ENCODE assay signal across 19 mouse cellular contexts in the genomic region with DNA sequence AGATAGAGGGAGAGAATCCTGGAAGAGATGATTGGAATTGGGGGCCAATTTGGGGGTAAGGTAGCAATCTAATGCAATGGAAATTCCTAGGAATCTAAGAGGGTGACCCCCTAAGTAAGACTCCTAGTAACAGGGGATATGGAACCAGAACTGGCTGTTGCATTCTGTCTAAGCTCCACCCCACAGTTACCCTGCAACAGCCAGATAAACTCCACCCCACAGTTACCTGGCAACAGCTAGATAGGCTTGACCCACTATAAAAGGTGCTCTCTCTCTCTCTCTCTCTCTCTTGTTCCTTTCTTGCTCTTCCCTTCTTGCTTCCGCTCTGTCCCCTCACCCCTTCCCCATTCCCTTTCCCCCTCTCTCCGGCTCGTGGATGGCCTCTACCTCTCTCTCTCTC.
DNase-seq lines count a peak whose midpoint lies in the region; ATAC-seq and TF ChIP-seq lines count a peak whose summit lies in the region.
"Had no signal": no experiment of that assay in that cellular context is flagged by ENCODE, and none has a peak within 500 bp of the region (broad histone marks: within the 10 kb centered on the region; RNA-seq: fewer than 3 reads in every experiment).

No protein-coding gene starts in this region.

- ATAC-seq in intestine, embryonic 15.5 days: peak; percentile 68
- no peak for ATAC-seq in intestine, postnatal 0 days
- ATAC-seq in erythroid progenitor cell, adult 5-6 weeks (replicated peaks; ENCODE audit: low FRiP score, poor library complexity, severe bottlenecking): peak; percentile 93
- ATAC-seq in liver, embryonic 16.5 days (ENCODE audit: low read depth): peak; percentile 88
- ATAC-seq: CD4-positive, CD25-positive, alpha-beta regulatory T cell, adult 4 months; forebrain, embryonic 14.5 days had no signal

- no peak for TF ChIP-seq CTCF in intestine, postnatal 0 days (IDR thresholded peaks at IDR 0.05; ENCODE audit: low read depth)

- no peaks in the 10 kb centered on the region for H3K9me3 ChIP-seq in intestine, embryonic 15.5 days
- H3K9me3 ChIP-seq in intestine, postnatal 0 days (ENCODE audit: control insufficient read depth): no peaks in the 10 kb centered on the region
- no peaks in the 10 kb centered on the region for H3K9me3 ChIP-seq in liver, embryonic 16.5 days (replicated peaks; ENCODE audit: control insufficient read depth, low read length)
- H3K9me3 ChIP-seq: embryonic facial prominence, embryonic 10.5 days; midbrain, embryonic 10.5 days had no signal

- peak; percentile 13 for DNase-seq in MEL-GATA-1-ER (ENCODE audit: extremely low read depth, low read depth)
- no peak for DNase-seq in layer of hippocampus, adult 8-10 months (ENCODE audit: low spot score in 2 of 2)
- no peak for DNase-seq in layer of hippocampus, postnatal 25 days (ENCODE audit: extremely low spot score in 1 of 2, low spot score in 1 of 2)
- DNase-seq: adrenal gland, postnatal 36 days; cerebellum, adult 9-10 months; heart, postnatal 10 days; kidney, adult 9 months; kidney, postnatal 25 days; lung, adult 2 months; lung, postnatal 36 days had no signal

- H3K27ac ChIP-seq in intestine, embryonic 15.5 days: no peak overlapping the region
- H3K27ac ChIP-seq in intestine, postnatal 0 days (ENCODE audit: low read depth, low read length): no peak overlapping the region
- H3K27ac ChIP-seq in liver, embryonic 16.5 days (ENCODE audit: low read length): no peak overlapping the region
- H3K27ac ChIP-seq: embryonic facial prominence, embryonic 10.5 days; midbrain, embryonic 10.5 days had no signal

- no peaks in the 10 kb centered on the region for H3K36me3 ChIP-seq in intestine, embryonic 15.5 days
- H3K36me3 ChIP-seq in intestine, postnatal 0 days (ENCODE audit: control insufficient read depth, insufficient read depth): no peaks in the 10 kb centered on the region
- H3K36me3 ChIP-seq in liver, embryonic 16.5 days (ENCODE audit: control insufficient read depth, insufficient read depth): no peaks in the 10 kb centered on the region
- H3K36me3 ChIP-seq: embryonic facial prominence, embryonic 10.5 days; midbrain, embryonic 10.5 days had no signal

- no peak overlapping the region for H3K4me3 ChIP-seq in intestine, embryonic 15.5 days (replicated peaks)
- H3K4me3 ChIP-seq in intestine, postnatal 0 days (ENCODE audit: low read depth, low read length): no peak overlapping the region
- no peak overlapping the region for H3K4me3 ChIP-seq in liver, embryonic 16.5 days (ENCODE audit: low read depth, low read length)
- H3K4me3 ChIP-seq: embryonic facial prominence, embryonic 10.5 days; midbrain, embryonic 10.5 days had no signal

- 77% methylated on average over 3 of the region's 3 CpGs for WGBS in intestine, embryonic 15.5 days
- WGBS in intestine, postnatal 0 days: 76% methylated on average over 3 of the region's 3 CpGs
- WGBS in liver, embryonic 16.5 days (ENCODE audit: insufficient replicate concordance): 64% methylated on average over 3 of the region's 3 CpGs

- H3K4me1 ChIP-seq in intestine, embryonic 15.5 days (replicated peaks): peaks cover 15% of the 10 kb centered on the region; the same call in 1 of the 2 replicates
- peaks cover 5% of the 10 kb centered on the region; the same call in 1 of the 2 replicates for H3K4me1 ChIP-seq in intestine, postnatal 0 days (replicated peaks; ENCODE audit: control insufficient read depth, insufficient read depth, low read length)
- peaks cover 9% of the 10 kb centered on the region for H3K4me1 ChIP-seq in liver, embryonic 16.5 days (ENCODE audit: control insufficient read depth, low read depth, low read length)

- no peak overlapping the region for H3K4me2 ChIP-seq in intestine, embryonic 15.5 days (replicated peaks)
- H3K4me2 ChIP-seq in intestine, postnatal 0 days (replicated peaks; ENCODE audit: low read depth): no peak overlapping the region
- peak overlapping the region; percentile 15 for H3K4me2 ChIP-seq in liver, embryonic 16.5 days (ENCODE audit: low read depth, low read length)
- H3K4me2 ChIP-seq: heart, embryonic 11.5 days had no signal

- H3K9ac ChIP-seq in intestine, embryonic 15.5 days: no peak overlapping the region
- no peak overlapping the region for H3K9ac ChIP-seq in intestine, postnatal 0 days (ENCODE audit: low read depth, low read length)
- H3K9ac ChIP-seq in liver, embryonic 16.5 days (ENCODE audit: low read depth, low read length): no peak overlapping the region

- H3K27me3 ChIP-seq in intestine, embryonic 15.5 days (replicated peaks): no peaks in the 10 kb centered on the region
- H3K27me3 ChIP-seq in intestine, postnatal 0 days (replicated peaks; ENCODE audit: control insufficient read depth, insufficient read depth, low read length): no peaks in the 10 kb centered on the region
- no peaks in the 10 kb centered on the region for H3K27me3 ChIP-seq in liver, embryonic 16.5 days (ENCODE audit: control insufficient read depth, insufficient read depth, low read depth, low read length)
